Mouse (Mus musculus): ENCODE results near the gene Fer1l4.

Fer1l4 gene

GRCm38 (mm10) chr2:156007888-156008532, 44.7 kb downstream of the Fer1l4 start, which contains the start of the genes 6430550D23Rik and Ergic3:
Gene 6430550D23Rik (minus strand): TSS chr2:156007977.
Gene Ergic3 (plus strand): TSS chr2:156008045.
- peak; percentile 99 for DNase-seq (ENCODE audit: low spot score)

GRCm38 (mm10) chr2:156005393-156005792, 47.4 kb downstream of the Fer1l4 start:
- no peak for DNase-seq (ENCODE audit: low spot score)

- peak; percentile 65 for DNase-seq (ENCODE audit: low spot score)
Observed at GRCm38 (mm10) chr2:155991863-155992321, 60.9 kb downstream of the Fer1l4 start.

- no peak for DNase-seq (ENCODE audit: low spot score)
Observed at GRCm38 (mm10) chr2:155991151-155991550, 61.6 kb downstream of the Fer1l4 start.

GRCm38 (mm10) chr2:155989085-155989484, 63.7 kb downstream of the Fer1l4 start:
- DNase-seq (ENCODE audit: low spot score): no peak

- no peak for DNase-seq (ENCODE audit: low spot score)
Observed at GRCm38 (mm10) chr2:155987131-155987530, 65.6 kb downstream of the Fer1l4 start.

- DNase-seq (ENCODE audit: low spot score): no peak
Observed at GRCm38 (mm10) chr2:155985776-155986175, 67.0 kb downstream of the Fer1l4 start.

- peak; percentile 53 for DNase-seq (ENCODE audit: low spot score)
Observed at GRCm38 (mm10) chr2:155979328-155979991, 73.3 kb downstream of the Fer1l4 start.

GRCm38 (mm10) chr2:155974087-155974731, 78.5 kb downstream of the Fer1l4 start:
- DNase-seq (ENCODE audit: low spot score): no peak

GRCm38 (mm10) chr2:155973348-155973747, 79.4 kb downstream of the Fer1l4 start:
- DNase-seq (ENCODE audit: low spot score): no peak

Data from lung, postnatal 25 days (tissue).